Mouse (Mus musculus) liver, embryonic 14.5 days (tissue): ENCODE results near the gene Iqcc. TPM values are rescaled to one million over a fixed set of nuclear protein-coding genes. Genes with fewer than 3 reads are reported as not detected.
A peak's percentile ranks its signal among the peaks of the same experiment; 100 is the strongest.

Experiments used
- ATAC-seq: fragments of 200-750 bp; cut with Nextera tagmentation; 2 replicates; pipeline ENCODE4 v1.8.0; 2017; ENCODE audit warnings: moderate number of reproducible peaks, mild to moderate bottlenecking, moderate library complexity; ENCODE audit not compliant: insufficient read depth
- DNase-seq, 3 experiments: peaks; one replicate each; pipeline ENCODE4 v3.0.0-alpha.2; 2012 to 2013; ENCODE audit warnings: low read depth in 3 of 3, low spot score in 3 of 3
- H3K27ac ChIP-seq: fragments of 300-500 bp; sonication (generic); 2 replicates; pipeline ENCODE4 v1.5.1; 2014; ENCODE audit warnings: moderate library complexity, mild to moderate bottlenecking, control low read depth, inconsistent platforms
- H3K27me3 ChIP-seq: fragments of 300-500 bp; sonication (generic); 2 replicates; pipeline ENCODE4 v1.6.1; 2014; ENCODE audit warnings: mild to moderate bottlenecking, low read length, moderate library complexity; ENCODE audit not compliant: control insufficient read depth, insufficient read depth
- H3K36me3 ChIP-seq: fragments of 300-500 bp; sonication (generic); replicated peaks from 2 replicates; pipeline ENCODE4 v1.6.1; 2014; ENCODE audit warnings: low read depth; ENCODE audit not compliant: control insufficient read depth, insufficient read depth
- H3K4me1 ChIP-seq, 2 experiments: fragments of 200-500 bp in 1 of 2; fragments of 300-500 bp in 1 of 2; sonication (generic) in 1 of 2; replicated peaks; 2 replicates each; pipeline ENCODE4 v1.6.1; 2012 to 2014; ENCODE audit warnings: antibody characterized with exemption in 1 of 2, inconsistent platforms in 1 of 2, low read length in 1 of 2; ENCODE audit not compliant: control insufficient read depth in 2 of 2, insufficient read depth in 2 of 2
- H3K4me2 ChIP-seq: fragments of 300-500 bp; sonication (generic); 2 replicates; pipeline ENCODE4 v1.6.1; 2014; ENCODE audit warnings: low read depth, mild to moderate bottlenecking, control low read depth, moderate library complexity
- H3K4me3 ChIP-seq, 2 experiments: fragments of 200-500 bp in 1 of 2; fragments of 300-500 bp in 1 of 2; sonication (generic) in 1 of 2; 2 replicates each; pipeline ENCODE4 v1.5.1; 2012 to 2014; ENCODE audit warnings: low read depth in 2 of 2, low read length in 2 of 2, mild to moderate bottlenecking in 2 of 2, control low read depth in 1 of 2, inconsistent platforms in 1 of 2, moderate library complexity in 1 of 2; ENCODE audit not compliant: insufficient read depth in 1 of 2
- H3K9ac ChIP-seq: fragments of 300-500 bp; sonication (generic); replicated peaks from 2 replicates; pipeline ENCODE4 v1.6.1; 2014; ENCODE audit warnings: mild to moderate bottlenecking, control low read depth, moderate library complexity
- H3K9me3 ChIP-seq: fragments of 300-500 bp; sonication (generic); 2 replicates; pipeline ENCODE4 v1.6.1; 2016; ENCODE audit warnings: low read length, mixed read lengths; ENCODE audit not compliant: control insufficient read depth
- CTCF ChIP-seq: IDR thresholded peaks from 2 replicates; pipeline ENCODE4 v1.5.1; 2016; ENCODE audit warnings: antibody characterized with exemption, low read depth, control low read depth
- EP300 ChIP-seq: IDR thresholded peaks from 2 replicates; pipeline ENCODE4 v1.6.1; 2016; ENCODE audit warnings: antibody characterized with exemption, low read depth
- WGBS: fragments of 180-500 bp; shearing (Covaris S2); extraction: QIAGEN DNeasy Blood & Tissue Kit; methylation state at CpG from one replicate; pipeline ENCODE4 v1.1.7; 2014; ENCODE audit not compliant: insufficient replicate concordance; 5-methylcytosine and 5-hydroxymethylcytosine counted together
- polyA plus RNA-seq, 2 experiments: library from polyadenylated mRNA; depleted of rRNA in 1 of 2; stranded (reverse) in 1 of 2; unstranded in 1 of 2; fragments of >200 nt; fragmentation: Nextera tagmentation in 1 of 2; extraction: Ambion mirVana in 1 of 2; gene quantifications; 2 replicates each; pipeline versions ENCODE4 v1.2.1 to v1.2.3; 2012 to 2014

Gene Iqcc
- polyA plus RNA-seq, 2 experiments = 7.0 to 8.8 TPM

GRCm38 (mm10) chr4:129625496-129625895 is 6.6 kb upstream of the Iqcc start:
- no peak overlapping the region for H3K4me3 ChIP-seq
- peaks cover 20 to 22% of the 10 kb centered on the region in 2 experiments for H3K4me1 ChIP-seq
- peak overlapping the region; percentile 97 for H3K4me2 ChIP-seq

GRCm38 (mm10) chr4:129625029-129625370 is 6.1 kb upstream of the Iqcc start:
- Histone ChIP-seq H3K36me3 (peaks cover 33% of the 10 kb centered on the region), H3K4me3 (peak overlapping the region; percentile 7 to 77), H3K4me2 (peak overlapping the region; percentile 97), H3K4me1 (peaks cover 20 to 22% of the 10 kb centered on the region in 2 experiments), H3K27me3 (no peaks in the 10 kb centered on the region), H3K9ac (peak overlapping the region; percentile 61), H3K9me3 (no peaks in the 10 kb centered on the region), H3K27ac (peak overlapping the region; percentile 79)
- TF ChIP-seq EP300 (no peak), CTCF (no peak)
- DNase-seq (peak in 1 of 3 experiments; percentile 56), ATAC-seq (0 out of 2 replicates have a peak, but pooled peaks have one; percentile 8)
- 2% methylated on average over 6 of the region's 6 CpGs for WGBS

More at GRCm38 (mm10) chr4:129625496-129625895, 6.6 kb upstream of the Iqcc start:
- DNase-seq = no peak
- Histone ChIP-seq H3K36me3 (peaks cover 38% of the 10 kb centered on the region), H3K27me3 (no peaks in the 10 kb centered on the region), H3K9ac (no peak overlapping the region; the same call in 1 of the 2 replicates), H3K9me3 (no peaks in the 10 kb centered on the region), H3K27ac (peak overlapping the region; percentile 79; the same call in 1 of the 2 replicates)
- no peak for ATAC-seq
- WGBS = 42% methylated on average over 4 of the region's 4 CpGs
- TF ChIP-seq CTCF = no peak

- TF ChIP-seq CTCF (no peak), EP300 (no peak)
- Histone ChIP-seq H3K4me3 (peak overlapping the region; percentile 74 to 77), H3K4me2 (peak overlapping the region; percentile 97), H3K9me3 (no peaks in the 10 kb centered on the region), H3K27ac (peak overlapping the region; percentile 79), H3K36me3 (peaks cover 28% of the 10 kb centered on the region), H3K27me3 (no peaks in the 10 kb centered on the region), H3K4me1 (peaks cover 20 to 22% of the 10 kb centered on the region in 2 experiments), H3K9ac (peak overlapping the region; percentile 87)
- DNase-seq = peak; percentile 84 to 90 (median 85)
- peak; percentile 92 for ATAC-seq
- 2% methylated on average over 18 of the region's 18 CpGs for WGBS
These were observed 5.6 kb upstream of the Iqcc start for GRCm38 (mm10) chr4:129624281-129625028.

GRCm38 (mm10) chr4:129623681-129624091 is 4.8 kb upstream of the Iqcc start, which contains the start of gene Ccdc28b:
Gene Ccdc28b, minus strand, starts transcription at chr4:129623947.
- H3K9ac ChIP-seq = peak within 1 kb of the TSS; percentile 87
- peak; percentile 21 for ATAC-seq
- under 1% methylated on average over 10 of the region's 10 CpGs for WGBS

More at GRCm38 (mm10) chr4:129623681-129624091, 4.8 kb upstream of the Iqcc start, which contains the start of gene Ccdc28b:
- peak in 1 of 3 experiments; percentile 35 for DNase-seq
- Histone ChIP-seq H3K27ac (peak within 1 kb of the TSS; percentile 79), H3K4me1 (peaks cover 20 to 25% of the 10 kb centered on the region in 2 experiments), H3K9me3 (no peaks in the 10 kb centered on the region), H3K4me2 (peak within 1 kb of the TSS; percentile 97), H3K4me3 (peak within 1 kb of the TSS; percentile 74 to 77), H3K36me3 (peaks cover 20% of the 10 kb centered on the region), H3K27me3 (no peaks in the 10 kb centered on the region)
- TF ChIP-seq CTCF = no peak
- TF ChIP-seq EP300 = no peak
